Mouse (Mus musculus): ENCODE measurements around the gene Icam2.

DNA sequence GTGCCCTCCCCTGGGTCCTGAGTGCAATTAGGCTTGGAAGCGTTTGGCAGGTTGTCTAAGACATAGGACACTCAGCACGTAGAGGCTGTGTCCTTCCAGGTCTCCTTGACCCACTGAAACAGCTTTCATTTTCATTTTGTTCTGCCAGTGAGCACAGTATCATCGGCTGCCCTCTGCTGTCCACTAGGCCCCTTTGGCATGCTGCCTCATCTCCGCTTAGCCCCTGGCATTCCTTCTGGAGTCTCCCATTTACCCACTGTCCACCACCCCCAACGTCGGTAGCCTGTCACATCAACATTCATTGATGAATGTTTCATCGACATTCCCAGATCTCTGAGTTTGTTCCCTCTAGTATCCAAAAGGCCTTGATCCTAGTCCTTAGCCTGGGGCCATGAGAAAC is 6.0 kb downstream of the Icam2 start:
- TF ChIP-seq ZMIZ1 (IDR thresholded peaks at IDR 0.05; ENCODE audit: low read depth, low read length) (no peak), ELF1 (IDR thresholded peaks at IDR 0.05; ENCODE audit: low read depth, low read length) (no peak), POLR2A (IDR thresholded peaks at IDR 0.05; ENCODE audit: low read depth, low read length) (no peak), SMC3 (IDR thresholded peaks at IDR 0.05; ENCODE audit: low read depth, low read length) (0 out of 2 replicates have a peak, but pooled peaks have one; percentile 15)
